Mouse (Mus musculus) hindbrain, embryonic 11.5 days (tissue): ENCODE data around the gene Mettl9. TPM values are rescaled to one million over a fixed set of nuclear protein-coding genes. Genes with fewer than 3 reads are reported as not detected.

Experiments
- ATAC-seq: fragments of 200-750 bp; cut with Nextera tagmentation; 2 replicates; pipeline ENCODE4 v1.8.0; 2017; ENCODE audit warnings: mild to moderate bottlenecking, moderate TSS enrichment, moderate library complexity; ENCODE audit not compliant: low FRiP score
- DNase-seq: peaks from one replicate; pipeline ENCODE4 v3.0.0-alpha.2; 2015; ENCODE audit warnings: low spot score
- H3K27ac ChIP-seq: fragments of 300-500 bp; sonication (generic); 2 replicates; pipeline ENCODE4 v1.5.1; 2014; ENCODE audit warnings: mild to moderate bottlenecking, low read depth, low read length
- H3K27me3 ChIP-seq: fragments of 300-500 bp; sonication (generic); 2 replicates; pipeline ENCODE4 v1.6.1; 2014; ENCODE audit warnings: mild to moderate bottlenecking, low read length, moderate library complexity, mixed read lengths; ENCODE audit not compliant: control insufficient read depth, insufficient read depth
- H3K36me3 ChIP-seq: fragments of 300-500 bp; sonication (generic); 2 replicates; pipeline ENCODE4 v1.6.1; 2014; ENCODE audit warnings: mild to moderate bottlenecking, low read length, moderate library complexity, mixed read lengths; ENCODE audit not compliant: control insufficient read depth, insufficient read depth
- H3K4me1 ChIP-seq: fragments of 300-500 bp; sonication (generic); replicated peaks from 2 replicates; pipeline ENCODE4 v1.6.1; 2014; ENCODE audit warnings: low read length, mixed read lengths; ENCODE audit not compliant: control insufficient read depth, insufficient read depth
- H3K4me2 ChIP-seq: fragments of 300-500 bp; sonication (generic); replicated peaks from 2 replicates; pipeline ENCODE4 v1.6.1; 2014; ENCODE audit warnings: mild to moderate bottlenecking, low read depth, low read length
- H3K4me3 ChIP-seq: fragments of 300-500 bp; sonication (generic); 2 replicates; pipeline ENCODE4 v1.5.1; 2014; ENCODE audit warnings: low read depth, low read length
- H3K9ac ChIP-seq: fragments of 300-500 bp; sonication (generic); 2 replicates; pipeline ENCODE4 v1.6.1; 2014; ENCODE audit warnings: low read depth, low read length
- H3K9me3 ChIP-seq: fragments of 300-500 bp; sonication (generic); 2 replicates; pipeline ENCODE4 v1.6.1; 2016; ENCODE audit warnings: low read length; ENCODE audit not compliant: control insufficient read depth
- WGBS: fragments of 180-500 bp; shearing (Covaris S2); extraction: QIAGEN DNeasy Blood & Tissue Kit; methylation state at CpG from one replicate; pipeline ENCODE4 v1.1.7; 2014; 5-methylcytosine and 5-hydroxymethylcytosine counted together
- polyA plus RNA-seq: library from polyadenylated mRNA; unstranded; fragments of >200 nt; fragmentation: Nextera tagmentation; extraction: Ambion mirVana; gene quantifications from 2 replicates; pipeline ENCODE4 v1.2.1, GENCODE M21; 2014

The Mettl9 gene
- 266 and 279 TPM in 2 replicates for polyA plus RNA-seq

DNA sequence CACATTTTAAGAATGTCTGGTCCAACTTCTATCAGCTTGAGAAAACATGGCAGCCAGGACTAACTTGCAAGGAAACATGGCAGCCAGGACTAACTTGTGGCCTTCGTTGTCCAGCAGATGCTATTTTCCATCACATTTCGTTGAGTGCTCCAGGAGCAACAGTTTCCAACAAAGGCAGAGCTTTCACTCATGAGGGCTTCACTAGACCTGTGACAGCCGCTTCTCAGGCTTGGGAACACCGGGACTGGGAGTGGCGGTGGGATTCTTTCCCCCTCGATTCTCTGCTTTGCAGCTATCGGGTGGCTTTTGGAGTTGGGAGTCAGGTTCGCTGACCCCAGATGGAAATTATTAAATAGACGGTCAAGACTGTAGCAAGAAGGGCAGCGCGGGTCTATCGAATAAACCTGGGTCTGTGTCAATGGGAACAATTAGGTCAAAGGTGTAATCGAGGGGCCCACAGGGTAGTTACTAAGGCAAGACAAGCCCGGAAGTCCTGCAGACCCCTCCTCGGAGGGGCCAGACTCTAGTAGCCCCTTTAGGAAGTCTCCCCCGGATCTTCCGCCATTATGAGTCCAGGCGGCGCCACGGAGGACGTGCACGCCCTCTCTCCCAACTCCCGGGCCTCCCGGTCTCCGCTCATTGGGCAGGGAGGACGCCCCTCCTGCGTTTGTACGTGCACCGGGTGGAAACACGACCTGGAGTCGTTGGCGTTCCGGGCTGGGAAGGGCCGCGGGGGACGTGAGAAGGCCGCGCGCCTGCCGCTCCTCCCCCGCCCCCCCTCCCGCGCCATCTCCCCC is at the start of gene Mettl9:
Gene Mettl9, plus strand, starts transcription at position 590 of the 797 bp plus-strand sequence.
- H3K4me2 ChIP-seq: peak within 1 kb of the TSS; percentile 61
- WGBS: 2% methylated on average over 40 of the region's 43 CpGs
- no peaks in the 10 kb centered on the region for H3K9me3 ChIP-seq
- 0 out of 2 replicates have a peak, but pooled peaks cover 2% of the 10 kb centered on the region for H3K4me1 ChIP-seq
- H3K27me3 ChIP-seq: no peaks in the 10 kb centered on the region
- no peaks in the 10 kb centered on the region for H3K36me3 ChIP-seq
- H3K9ac ChIP-seq: peak within 1 kb of the TSS; percentile 99
- peak within 1 kb of the TSS; percentile 99 for H3K27ac ChIP-seq
- ATAC-seq (peak; percentile 97), DNase-seq (peak; percentile 97)
- peak within 1 kb of the TSS; percentile 96 for H3K4me3 ChIP-seq

DNA sequence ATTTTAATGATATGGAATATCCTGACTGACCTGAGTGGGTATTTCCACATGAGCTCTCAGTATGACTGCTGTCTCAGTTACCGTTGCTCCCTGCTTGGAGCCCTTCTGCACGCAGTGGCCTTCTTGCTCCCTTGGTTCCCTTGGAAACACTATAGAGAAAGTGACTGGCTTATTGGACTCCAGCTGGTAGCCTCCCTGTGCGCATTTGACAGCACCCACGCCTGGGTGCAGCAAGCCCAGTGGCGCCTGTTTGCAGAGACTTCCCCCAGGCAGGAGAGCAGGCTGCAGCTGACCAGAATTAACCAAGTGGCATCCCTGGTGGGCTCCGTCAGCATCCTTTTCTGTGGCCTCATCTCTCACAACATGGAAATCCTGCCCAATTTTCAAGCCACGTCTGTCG is 43.1 kb upstream of the Mettl9 start:
- Histone ChIP-seq H3K9ac (no peak overlapping the region), H3K9me3 (no peaks in the 10 kb centered on the region), H3K4me3 (no peak overlapping the region), H3K27ac (no peak overlapping the region), H3K4me2 (no peak overlapping the region), H3K36me3 (no peaks in the 10 kb centered on the region), H3K27me3 (no peaks in the 10 kb centered on the region), H3K4me1 (no peaks in the 10 kb centered on the region)
- ATAC-seq (no peak), DNase-seq (no peak)
- 73% methylated on average over 8 of the region's 8 CpGs for WGBS

DNA sequence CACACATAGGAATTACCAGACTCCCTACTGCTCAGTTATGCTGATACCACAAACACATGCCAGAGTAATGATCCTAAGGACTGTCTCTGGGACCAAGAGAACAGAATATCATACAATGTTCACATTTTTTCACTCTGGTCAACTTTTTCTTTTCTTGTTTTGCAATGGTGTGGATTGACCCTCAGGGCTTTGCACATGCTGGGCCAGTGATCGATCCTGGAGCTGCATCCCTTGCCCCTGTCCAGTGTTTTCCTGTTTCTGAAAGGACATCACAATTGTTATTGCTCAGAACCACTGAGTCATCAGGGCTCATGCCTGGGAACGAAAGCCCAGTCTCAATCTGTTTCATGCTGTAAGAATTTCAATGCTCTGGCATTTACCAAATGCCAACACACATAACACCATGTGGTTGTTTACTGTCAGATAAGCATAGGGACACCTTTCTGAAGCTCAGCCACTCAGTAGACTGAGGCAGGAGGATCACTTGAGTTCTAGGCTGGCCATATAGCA is 35.2 kb upstream of the Mettl9 start:
- Histone ChIP-seq H3K27ac (no peak overlapping the region), H3K9me3 (no peaks in the 10 kb centered on the region), H3K4me3 (no peak overlapping the region), H3K4me2 (no peak overlapping the region), H3K36me3 (no peaks in the 10 kb centered on the region), H3K9ac (no peak overlapping the region), H3K27me3 (no peaks in the 10 kb centered on the region), H3K4me1 (no peaks in the 10 kb centered on the region)
- DNase-seq: no peak
- no peak for ATAC-seq
- WGBS: 86% methylated on average over 2 of the region's 2 CpGs

DNA sequence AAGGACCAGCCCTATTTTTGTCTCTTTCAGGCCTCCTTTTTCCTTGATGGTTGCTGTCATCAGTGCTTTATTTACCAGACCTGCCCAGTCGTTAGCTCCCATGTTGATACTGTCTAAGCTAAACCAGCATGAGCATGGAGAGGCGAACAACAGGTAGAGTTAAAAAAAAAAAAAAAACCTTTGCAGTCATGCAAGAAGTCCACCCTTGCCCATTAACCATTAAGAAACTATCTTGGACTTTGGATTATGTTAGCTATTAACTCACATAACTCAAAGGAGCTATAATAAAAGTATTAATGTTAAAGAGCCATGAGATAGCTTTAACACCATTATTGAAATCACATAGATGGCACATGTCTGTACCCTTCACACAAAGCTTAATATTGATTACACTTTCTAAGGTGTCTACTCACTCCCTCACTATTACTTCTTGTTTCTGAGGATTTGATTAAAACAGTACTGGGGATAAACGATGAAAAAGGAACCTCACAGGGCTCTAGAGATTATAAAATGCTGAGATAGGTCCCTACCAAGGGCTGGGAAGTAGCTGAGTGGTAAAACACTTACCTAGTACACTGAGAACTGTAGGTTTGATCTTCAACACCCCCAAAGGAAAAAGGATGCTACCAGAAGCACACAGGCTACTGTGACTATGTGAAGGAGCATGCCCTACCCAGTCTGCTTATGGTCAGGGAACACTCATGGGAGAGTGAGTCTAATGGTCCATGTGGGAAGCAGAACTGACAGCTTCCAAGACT is 34.0 kb upstream of the Mettl9 start:
- DNase-seq (no peak), ATAC-seq (no peak)
- Histone ChIP-seq H3K9me3 (no peaks in the 10 kb centered on the region), H3K4me2 (no peak overlapping the region), H3K4me1 (no peaks in the 10 kb centered on the region), H3K27me3 (no peaks in the 10 kb centered on the region), H3K27ac (no peak overlapping the region), H3K36me3 (no peaks in the 10 kb centered on the region), H3K4me3 (no peak overlapping the region), H3K9ac (no peak overlapping the region)
- 83% methylated on average over 3 of the region's 3 CpGs for WGBS

DNA sequence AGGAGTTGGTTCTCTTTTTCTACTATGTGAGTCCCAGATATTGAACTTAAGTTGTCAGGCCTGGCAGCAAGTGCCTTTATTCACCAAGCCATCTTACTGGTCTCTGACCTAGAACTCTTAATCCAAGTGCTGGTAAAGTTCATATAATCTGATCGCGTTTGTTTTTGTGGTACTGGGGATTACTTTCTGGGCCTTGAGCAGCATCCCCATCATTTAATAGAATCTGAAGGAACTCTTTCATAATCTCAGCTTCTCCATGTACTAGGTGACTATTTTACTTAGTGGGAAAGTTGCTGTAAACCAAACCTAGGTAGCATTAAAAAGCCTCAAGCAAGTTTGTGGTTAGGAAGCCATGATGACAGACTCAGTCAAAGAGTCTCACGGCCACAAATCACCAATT is 32.4 kb upstream of the Mettl9 start:
- Histone ChIP-seq H3K4me1 (no peaks in the 10 kb centered on the region), H3K27me3 (no peaks in the 10 kb centered on the region), H3K4me2 (no peak overlapping the region), H3K4me3 (no peak overlapping the region), H3K9me3 (no peaks in the 10 kb centered on the region), H3K27ac (no peak overlapping the region), H3K9ac (no peak overlapping the region), H3K36me3 (no peaks in the 10 kb centered on the region)
- no peak for ATAC-seq
- 89% methylated on average over 3 of the region's 3 CpGs for WGBS
- no peak for DNase-seq

DNA sequence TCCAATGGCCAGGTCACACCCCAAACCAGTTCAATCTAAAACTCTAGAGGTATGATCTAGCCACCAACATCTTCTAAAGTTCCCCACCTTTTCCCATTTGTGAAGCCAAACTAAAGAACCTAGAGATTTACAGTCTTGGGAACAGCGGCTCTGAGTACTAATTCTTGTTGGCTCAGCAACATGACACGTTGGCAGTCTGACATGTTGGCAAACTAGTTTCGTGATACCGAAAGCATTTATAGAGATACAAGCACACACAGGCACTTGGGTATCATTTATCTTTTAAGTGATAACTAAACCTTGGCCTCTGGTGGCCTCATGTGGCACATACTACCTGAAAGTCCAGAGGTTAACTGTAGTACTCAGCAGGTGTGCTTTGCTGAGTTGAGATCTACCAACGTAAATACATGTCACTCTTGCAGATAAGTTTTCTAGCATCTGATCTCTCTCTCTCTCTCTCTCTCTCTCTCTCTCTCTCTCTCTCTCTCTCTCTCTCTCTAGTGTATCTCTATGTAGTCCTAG is 31.8 kb upstream of the Mettl9 start:
- no peak overlapping the region for H3K4me2 ChIP-seq
- H3K27me3 ChIP-seq: no peaks in the 10 kb centered on the region
- no peak overlapping the region for H3K9ac ChIP-seq
- no peak overlapping the region for H3K27ac ChIP-seq
- WGBS: 85% methylated on average over 5 of the region's 5 CpGs
- H3K36me3 ChIP-seq: no peaks in the 10 kb centered on the region
- H3K9me3 ChIP-seq: no peaks in the 10 kb centered on the region
- DNase-seq (no peak), ATAC-seq (no peak)
- H3K4me1 ChIP-seq: no peaks in the 10 kb centered on the region
- H3K4me3 ChIP-seq: no peak overlapping the region

DNA sequence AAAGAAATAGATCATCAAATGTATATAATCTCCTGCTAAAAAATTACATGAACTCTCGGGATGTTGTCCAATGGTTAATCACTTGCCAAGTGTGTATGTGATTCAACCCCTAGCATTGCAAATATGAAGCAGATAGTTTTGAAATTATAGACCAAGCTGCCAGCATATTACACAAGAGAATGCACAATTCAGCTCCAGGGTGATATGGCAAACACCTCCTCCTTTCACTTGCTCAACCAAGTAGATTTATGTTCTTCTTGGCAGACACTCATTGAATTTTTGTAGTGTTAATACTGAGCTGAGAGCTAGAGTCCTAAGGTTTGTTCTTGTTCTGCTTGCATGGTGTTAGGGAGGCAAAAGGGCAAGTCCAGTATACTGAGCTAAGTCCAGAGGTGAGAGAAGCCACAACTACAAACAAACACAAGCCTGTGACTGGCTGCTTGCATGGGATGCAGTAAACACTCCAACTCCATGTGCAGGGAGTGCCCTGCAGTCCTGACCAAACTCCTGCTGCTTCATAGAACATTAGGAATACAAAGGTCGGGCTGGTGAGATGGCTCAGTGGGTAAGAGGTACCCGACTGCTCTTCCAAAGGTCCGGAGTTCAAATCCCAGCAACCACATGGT is 30.3 kb upstream of the Mettl9 start:
- ATAC-seq: no peak
- Histone ChIP-seq H3K27me3 (no peaks in the 10 kb centered on the region), H3K27ac (no peak overlapping the region), H3K4me2 (no peak overlapping the region), H3K9me3 (no peaks in the 10 kb centered on the region), H3K4me1 (no peaks in the 10 kb centered on the region), H3K4me3 (no peak overlapping the region), H3K9ac (no peak overlapping the region), H3K36me3 (no peaks in the 10 kb centered on the region)
- 78% methylated on average over 4 of the region's 4 CpGs for WGBS
- DNase-seq: no peak

DNA sequence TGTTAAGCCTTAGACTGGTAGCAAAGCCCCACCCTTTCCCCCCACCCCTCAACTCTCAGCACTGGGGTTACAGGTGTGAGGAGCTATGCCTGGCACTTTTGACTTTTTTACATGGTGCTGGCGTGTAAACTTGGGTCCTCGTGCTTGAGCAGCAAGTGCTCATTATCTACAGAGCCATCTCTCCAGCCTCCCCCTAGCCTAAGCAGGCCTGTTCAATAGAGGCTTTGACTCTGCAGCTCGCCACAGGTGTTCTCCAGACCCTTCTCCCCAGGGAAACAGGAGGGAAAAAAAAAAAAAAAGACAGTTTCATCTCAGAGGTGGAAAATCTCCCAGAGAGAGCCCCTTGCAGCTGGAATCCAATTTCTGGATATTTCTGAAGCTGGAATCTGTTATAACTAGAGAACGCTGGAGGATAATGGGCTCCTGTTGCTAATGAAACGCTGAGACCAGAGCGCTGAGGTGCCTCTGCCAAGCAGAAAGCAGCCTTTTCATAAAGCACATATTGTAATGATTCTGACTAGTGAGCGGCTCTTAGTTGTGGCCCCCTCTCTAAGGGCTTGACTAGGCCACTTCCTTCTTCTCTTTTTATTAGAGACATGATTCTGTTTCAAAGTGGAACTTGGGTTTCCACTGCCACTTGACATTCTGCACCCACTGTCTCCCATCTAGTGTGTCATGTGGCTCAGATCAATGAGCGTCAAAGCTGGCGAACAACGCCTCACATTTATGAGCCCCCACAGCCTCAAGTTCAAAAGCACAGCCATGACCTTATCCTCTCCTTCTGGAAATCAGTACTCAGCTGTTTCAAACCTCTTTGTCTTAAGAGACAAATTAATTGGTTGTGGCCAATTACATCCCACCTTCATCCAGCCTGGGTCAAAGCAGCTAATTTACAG is 22.2 kb upstream of the Mettl9 start:
- Histone ChIP-seq H3K27me3 (no peaks in the 10 kb centered on the region), H3K4me3 (no peak overlapping the region), H3K27ac (no peak overlapping the region), H3K4me2 (no peak overlapping the region), H3K4me1 (no peaks in the 10 kb centered on the region), H3K9ac (no peak overlapping the region), H3K36me3 (no peaks in the 10 kb centered on the region), H3K9me3 (no peaks in the 10 kb centered on the region)
- WGBS: 66% methylated on average over 10 of the region's 10 CpGs
- no peak for ATAC-seq
- DNase-seq: no peak
